Mouse (Mus musculus) olfactory bulb, adult 2 months (tissue): Measurements from ENCODE around the gene Col4a1.

Experiments used
- CTCF ChIP-seq: fragments of 200-500 bp; IDR thresholded peaks from 2 replicates; pipeline ENCODE4 v1.5.1; 2012; ENCODE audit warnings: low read depth, mild to moderate bottlenecking, low read length, moderate library complexity; ENCODE audit not compliant: insufficient read depth
- POLR2A ChIP-seq: fragments of 200-500 bp; IDR thresholded peaks from 2 replicates; pipeline ENCODE4 v1.6.1; 2012; ENCODE audit warnings: mild to moderate bottlenecking, low read depth, low read length, moderate library complexity; ENCODE audit not compliant: insufficient read depth

- TF ChIP-seq POLR2A (no peak), CTCF (no peak)
These were observed 811 bp downstream of the Col4a1 start for GRCm38 (mm10) chr8:11311681-11312348.
